Mouse (Mus musculus) activated CD4-positive, CD25-positive, alpha-beta regulatory T cell, adult 4 months (primary cell): Measurements from ENCODE around the gene Gm21900. TPM values are rescaled to one million over a fixed set of nuclear protein-coding genes. Genes with fewer than 3 reads are reported as not detected.
"Not testable (repeated sequence)": the region's sequence is repeated elsewhere in the genome, so short reads cannot be mapped to it uniquely, and the experiment has no call there.

ENCODE experiments used
- ATAC-seq: one replicate; pipeline ENCODE4 v1.8.0; 2017
- polyA plus RNA-seq, 2 experiments: library from polyadenylated mRNA; unstranded; fragments of 100-300 nt; shearing (Covaris generic); gene quantifications; one replicate each; pipeline ENCODE4 v1.2.1; 2017

Gene Gm21900
- polyA plus RNA-seq, result not detected

GRCm38 (mm10) chrY:10616061-10616460 is at the start of gene Gm21900:
Gm21900 (plus strand) TSS chrY:10616361.
- ATAC-seq, result not testable (repeated sequence)

- ATAC-seq, result not testable (repeated sequence)
These were observed 27.4 kb downstream of the Gm21900 start for GRCm38 (mm10) chrY:10643516-10643915.

Other genes starting within 250 kb of the Gm21900 start
- not detected for gene Gm28510, start 203.6 kb upstream of the Gm21900 start, polyA plus RNA-seq
- gene Gm20737, start 80.3 kb upstream of the Gm21900 start, polyA plus RNA-seq, result not detected
- gene Gm21775, start 62.9 kb upstream of the Gm21900 start, polyA plus RNA-seq, result not detected
- gene Gm20777, start 136.1 kb downstream of the Gm21900 start, polyA plus RNA-seq, result not detected